ENCODE assay signal across 8 mouse cellular contexts in genomic region chr14:58076726-58077255, GRCm38 (mm10). TPM values are rescaled to one million over a fixed set of nuclear protein-coding genes. Genes with fewer than 3 reads are reported as not detected.
DNase-seq lines count a peak whose midpoint lies in the region; ATAC-seq and TF ChIP-seq lines count a peak whose summit lies in the region.

No protein-coding gene starts in this region.

- peak overlapping the region; percentile 45; the same call in 1 of the 2 replicates for H3K4me3 ChIP-seq in spleen, adult 2 months (ENCODE audit: extremely low read depth, insufficient read depth, insufficient read length)
- peak overlapping the region; percentile 65 for H3K4me3 ChIP-seq in limb, embryonic 10.5 days
- peak overlapping the region; percentile 41 for H3K4me3 ChIP-seq in stomach, embryonic 14.5 days (ENCODE audit: low read depth, low read length)

- no peak for ATAC-seq in stomach, embryonic 14.5 days (ENCODE audit: insufficient number of reproducible peaks, insufficient read depth, low FRiP score, low read depth)

- H3K4me1 ChIP-seq in spleen, adult 2 months (ENCODE audit: control insufficient read depth, insufficient read depth, insufficient read length): peaks cover 18% of the 10 kb centered on the region
- peaks cover 50% of the 10 kb centered on the region for H3K4me1 ChIP-seq in limb, embryonic 10.5 days
- H3K4me1 ChIP-seq in stomach, embryonic 14.5 days (ENCODE audit: control insufficient read depth, insufficient read depth, low read length): 0 out of 2 replicates have a peak, but pooled peaks cover 2% of the 10 kb centered on the region

- no peaks in the 10 kb centered on the region for H3K9me3 ChIP-seq in limb, embryonic 10.5 days (replicated peaks)
- no peaks in the 10 kb centered on the region for H3K9me3 ChIP-seq in stomach, embryonic 14.5 days (ENCODE audit: control insufficient read depth, low read depth, low read length)

- H3K36me3 ChIP-seq in spleen, adult 2 months (ENCODE audit: control insufficient read depth, insufficient read depth, low read length): no peaks in the 10 kb centered on the region
- no peaks in the 10 kb centered on the region for H3K36me3 ChIP-seq in limb, embryonic 10.5 days
- no peaks in the 10 kb centered on the region for H3K36me3 ChIP-seq in stomach, embryonic 14.5 days (ENCODE audit: control insufficient read depth, insufficient read depth, low read length)

- TF ChIP-seq CTCF in spleen, adult 2 months (IDR thresholded peaks at IDR 0.05; ENCODE audit: extremely low read depth, insufficient read depth, insufficient read length, insufficient replicate concordance): no peak

- 21% methylated on average over 14 of the region's 14 CpGs for WGBS in spleen, adult 2 months
- WGBS in limb, embryonic 10.5 days: 7% methylated on average over 14 of the region's 14 CpGs
- 5% methylated on average over 14 of the region's 14 CpGs for WGBS in stomach, embryonic 14.5 days

- peak; percentile 29 to 35 for DNase-seq in adrenal gland, adult 18-20 months (ENCODE audit: low spot score in 2 of 2)
- no peak for DNase-seq in adrenal gland, postnatal 4 days (ENCODE audit: low spot score in 2 of 2)
- DNase-seq in spleen, adult 2 months (ENCODE audit: low read depth in 1 of 2, low spot score in 2 of 2): no peak
- DNase-seq in spleen, postnatal 36 days (ENCODE audit: low spot score in 2 of 2): no peak
- no peak for DNase-seq in limb, embryonic 10.5 days (ENCODE audit: low spot score)
- no peak for DNase-seq in adipocyte (ENCODE audit: low spot score)
- DNase-seq in urinary bladder, postnatal 36 days (ENCODE audit: low spot score in 2 of 2): no peak

- H3K27ac ChIP-seq in spleen, adult 2 months (ENCODE audit: insufficient read depth, low read length): no peak overlapping the region
- peak overlapping the region; percentile 76 for H3K27ac ChIP-seq in limb, embryonic 10.5 days
- peak overlapping the region; percentile 69 for H3K27ac ChIP-seq in stomach, embryonic 14.5 days (ENCODE audit: low read length)

- TF ChIP-seq POLR2A in spleen, adult 2 months (IDR thresholded peaks at IDR 0.05; ENCODE audit: low read depth, low read length): no peak

- H3K4me2 ChIP-seq in stomach, embryonic 14.5 days (replicated peaks; ENCODE audit: low read depth, low read length): peak overlapping the region; percentile 89

- peak overlapping the region; percentile 45; the same call in 1 of the 2 replicates for H3K9ac ChIP-seq in stomach, embryonic 14.5 days (replicated peaks; ENCODE audit: low read depth, low read length)

- peaks cover 47% of the 10 kb centered on the region for H3K27me3 ChIP-seq in spleen, adult 2 months (ENCODE audit: control insufficient read depth, insufficient read depth, low read length)
- H3K27me3 ChIP-seq in limb, embryonic 10.5 days (ENCODE audit: low read depth, poor library complexity, severe bottlenecking): peaks cover 73% of the 10 kb centered on the region
- peaks cover 22% of the 10 kb centered on the region for H3K27me3 ChIP-seq in stomach, embryonic 14.5 days (ENCODE audit: control insufficient read depth, insufficient read depth, low read length)

RNA-seq across cellular contexts. Expression of gene Fgf9, which starts 6.4 kb away (rescaled TPM):
- 10 to 100 TPM in 1 of 2 experiments, 1 to 10 TPM in 1; 9.2 to 22.5 TPM for total RNA-seq in adrenal gland, adult 18-20 months (2021)
- total RNA-seq in adrenal gland, postnatal 4 days (2021): 10 to 100 TPM; 24.8 to 25.3 TPM
- not detected in 2 replicates for polyA plus RNA-seq in spleen, adult 2 months (2012; rRNA removed)
- polyA plus RNA-seq in limb, embryonic 10.5 days (2016; fragmentation: Nextera tagmentation; extraction: Ambion mirVana): 3.0 and 6.5 TPM in 2 replicates
- polyA plus RNA-seq in stomach, embryonic 14.5 days (2014; fragmentation: Nextera tagmentation; extraction: Ambion mirVana): 12.6 and 13.3 TPM in 2 replicates

Comparison
In these comparisons a context has a peak if more than half of its experiments do, and no peak if none do; other contexts are left out.
1. DNase-seq: peak in adrenal gland, adult 18-20 months (2 of 2); none in adrenal gland, postnatal 4 days (0 of 2), spleen, adult 2 months (0 of 2), spleen, postnatal 36 days (0 of 2), limb, embryonic 10.5 days (single experiment), adipocyte (single experiment) and urinary bladder, postnatal 36 days (0 of 2).
2. Peak in every context shown above with its lines, with median percentiles within 50 percentile points of each other: H3K4me3 ChIP-seq.